Mouse (Mus musculus): Measurements from ENCODE around the gene Cib4.

Cib4 gene

GRCm38 (mm10) chr5:30574367-30574766 lies 28.7 kb upstream of the Cib4 start:
- DNase-seq (ENCODE audit: low read depth, low spot score): peak; percentile 10

DNA sequence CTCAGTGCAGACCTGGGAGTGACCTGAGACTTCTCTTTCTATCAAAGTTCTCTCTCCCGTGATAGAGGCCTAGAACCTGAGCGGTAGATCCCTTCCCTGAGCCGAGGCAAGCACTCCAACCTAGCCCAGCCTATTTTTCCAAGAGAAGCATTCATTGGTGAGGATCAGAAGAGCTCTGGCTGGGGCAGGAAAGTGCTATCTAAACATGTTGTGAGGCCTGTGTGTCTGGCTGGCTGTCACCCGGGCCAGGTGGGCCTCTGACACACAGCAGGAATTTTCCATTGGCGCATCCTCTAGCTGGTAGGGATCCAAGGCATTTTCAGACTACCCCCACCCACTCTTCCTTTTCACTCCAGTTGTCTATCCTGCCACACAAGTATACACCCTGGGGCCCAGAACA lies 26.2 kb upstream of the Cib4 start:
- DNase-seq (ENCODE audit: low read depth, low spot score): no peak

GRCm38 (mm10) chr5:30568479-30568878 lies 22.8 kb upstream of the Cib4 start:
- no peak for DNase-seq (ENCODE audit: low read depth, low spot score)

DNA sequence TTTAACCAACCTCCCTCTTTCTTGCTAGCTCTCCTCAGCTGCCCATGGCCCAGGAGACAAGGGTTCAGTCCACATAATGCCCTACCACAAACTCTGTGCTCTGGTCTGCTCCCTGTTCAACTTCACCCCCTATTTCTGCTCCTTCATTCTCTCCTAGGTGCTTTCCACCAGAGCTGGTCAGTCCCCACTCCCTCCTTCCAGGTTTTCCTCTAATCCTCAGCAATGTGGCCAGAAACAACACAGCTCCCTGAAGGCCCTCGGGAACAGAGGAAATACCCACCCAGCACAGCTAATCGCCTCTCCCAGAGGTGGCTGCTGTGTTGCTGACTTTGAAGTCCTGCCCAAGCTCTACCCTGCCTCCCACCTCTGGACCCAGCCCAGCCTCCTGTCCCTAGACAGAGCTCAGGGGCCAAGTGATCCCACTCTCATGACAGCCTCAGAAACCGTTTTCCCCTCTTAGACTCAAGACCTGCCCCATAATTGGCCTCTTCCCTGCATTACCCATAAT lies 14.4 kb upstream of the Cib4 start:
- DNase-seq (ENCODE audit: low read depth, low spot score): no peak

DNA sequence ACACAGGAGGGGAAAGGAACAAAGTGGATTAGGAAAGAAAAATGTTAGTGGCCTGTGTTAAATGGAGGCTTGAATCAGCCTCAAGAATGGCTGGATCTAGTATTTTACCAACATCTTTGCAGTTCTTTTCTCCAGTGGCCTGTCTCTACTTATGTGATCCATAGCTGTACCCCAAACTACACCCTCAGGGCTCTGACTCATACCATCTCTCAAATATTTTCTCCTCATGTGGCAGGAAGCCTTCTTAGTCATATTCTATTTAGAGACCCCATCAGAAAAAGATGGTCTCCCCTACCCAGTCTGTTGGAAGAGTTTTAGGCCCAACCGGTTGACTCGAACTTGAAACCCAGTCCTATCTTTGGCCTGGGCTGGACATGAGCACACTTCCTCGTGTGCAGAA lies 13.8 kb upstream of the Cib4 start:
- no peak for DNase-seq (ENCODE audit: low read depth, low spot score)

DNA sequence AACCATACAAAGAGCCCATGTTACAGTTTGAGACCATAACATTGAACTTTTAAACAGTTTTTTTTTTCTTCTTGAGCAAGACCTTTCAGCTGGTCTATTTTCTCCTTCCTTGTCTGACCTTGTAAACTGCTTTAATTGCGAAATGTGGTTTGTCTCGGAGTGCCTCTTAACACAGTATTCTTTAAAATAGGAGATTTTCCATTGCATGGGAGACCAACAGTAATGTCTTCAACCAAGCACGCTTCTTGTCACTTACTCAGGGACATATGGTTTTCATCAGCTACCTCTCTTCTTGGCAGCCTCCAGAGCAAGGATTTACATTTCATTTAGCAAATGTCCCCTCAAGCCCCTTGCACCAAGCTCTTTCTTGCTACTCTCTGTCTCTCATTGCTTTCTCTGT lies 10.6 kb upstream of the Cib4 start:
- DNase-seq (ENCODE audit: low read depth, low spot score): no peak

DNA sequence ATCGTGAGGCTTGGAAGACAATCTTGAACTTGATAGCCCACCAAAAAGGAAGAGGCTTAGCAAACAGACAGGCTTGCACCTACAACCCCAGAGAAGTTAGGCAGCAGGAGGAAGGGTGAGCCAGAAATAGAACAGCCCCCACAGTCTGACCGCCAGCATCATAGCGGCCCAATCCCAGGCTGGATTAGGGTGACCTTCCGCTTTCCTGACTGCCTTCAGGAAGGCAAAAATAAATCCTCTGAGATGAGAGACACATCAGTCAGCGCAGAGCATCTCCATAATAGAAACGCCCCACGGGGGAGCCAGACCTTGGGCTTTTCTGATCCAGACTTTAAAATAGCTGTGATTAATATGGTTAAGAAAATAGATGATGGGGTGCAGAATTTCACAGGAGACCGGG lies 9.3 kb upstream of the Cib4 start:
- DNase-seq (ENCODE audit: low read depth, low spot score): no peak

DNA sequence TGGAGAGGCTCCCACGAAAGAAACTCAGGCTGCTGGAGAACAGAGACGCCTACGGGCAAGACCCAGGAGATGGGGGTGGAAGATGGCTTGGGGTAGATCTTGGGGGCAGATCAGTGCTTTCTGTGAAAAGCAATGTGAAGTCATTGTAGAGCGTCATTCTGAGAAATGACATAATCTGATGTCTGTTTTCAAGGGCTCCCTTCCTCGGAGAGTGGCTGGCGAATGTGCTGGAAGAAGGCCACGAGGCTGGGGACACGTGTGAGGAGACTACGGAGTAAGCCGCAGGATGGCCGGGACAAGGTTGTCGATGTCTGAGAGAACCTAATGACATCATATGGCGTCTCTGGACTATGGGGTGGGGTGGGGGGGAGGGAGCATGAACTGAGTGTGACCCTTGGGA lies 8.3 kb upstream of the Cib4 start:
- DNase-seq (ENCODE audit: low read depth, low spot score): no peak

GRCm38 (mm10) chr5:30552006-30552405 lies 6.4 kb upstream of the Cib4 start:
- DNase-seq (ENCODE audit: low read depth, low spot score): no peak

DNA sequence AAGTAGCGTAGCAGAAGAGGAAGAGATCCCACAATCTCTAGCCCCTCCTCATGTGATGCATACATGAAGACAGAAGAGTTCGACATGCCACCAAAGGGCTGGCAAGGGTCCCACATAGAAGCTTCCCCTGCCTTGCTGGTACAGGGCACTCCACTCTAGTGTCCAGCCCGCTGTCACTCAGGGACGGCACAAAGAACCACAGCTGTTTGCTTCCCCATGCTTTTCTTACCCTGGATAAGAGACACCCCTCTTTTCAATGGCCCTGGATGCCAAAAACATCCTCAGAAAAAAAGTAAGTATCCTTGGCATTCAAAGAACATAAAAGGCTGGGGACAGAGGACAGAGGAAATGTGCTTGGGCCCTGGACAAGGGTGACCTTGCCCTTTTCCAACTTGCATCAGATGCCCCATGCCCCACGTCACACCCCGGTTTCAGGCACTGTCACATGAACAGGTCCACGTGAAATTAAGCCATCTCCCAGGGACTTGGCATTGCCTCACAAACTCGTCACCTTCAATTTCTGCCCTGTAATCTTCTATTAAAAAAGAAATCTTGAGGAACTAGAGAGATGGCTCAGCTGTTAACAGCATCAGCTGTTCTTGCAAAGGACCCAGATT lies 5.5 kb upstream of the Cib4 start:
- no peak for DNase-seq (ENCODE audit: low read depth, low spot score)

- no peak for DNase-seq (ENCODE audit: low read depth, low spot score)
These were observed 4.8 kb upstream of the Cib4 start for GRCm38 (mm10) chr5:30550334-30551021.

DNA sequence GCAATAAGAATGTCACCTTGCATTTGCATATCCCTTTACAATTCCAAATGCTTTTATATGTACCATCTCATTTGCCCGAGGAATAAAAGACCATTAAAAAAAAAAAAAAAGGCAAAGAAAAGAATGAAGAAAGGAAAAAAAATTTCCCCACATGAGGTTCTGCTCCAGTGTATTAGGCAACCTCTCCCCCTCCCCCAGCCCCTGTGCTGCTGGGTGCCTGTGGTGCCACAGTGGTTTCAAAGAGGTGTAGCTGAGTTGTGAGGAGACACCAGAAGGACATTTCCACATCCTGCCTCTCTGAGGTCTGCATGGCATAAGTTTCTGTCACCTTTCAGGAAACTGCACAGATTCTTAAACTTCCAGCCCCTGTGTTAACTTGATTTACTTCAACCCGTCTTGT lies 3.0 kb upstream of the Cib4 start:
- DNase-seq (ENCODE audit: low read depth, low spot score): peak; percentile 2

- DNase-seq (ENCODE audit: low read depth, low spot score): no peak
These were observed 9.5 kb downstream of the Cib4 start for GRCm38 (mm10) chr5:30536051-30536570.

GRCm38 (mm10) chr5:30534637-30535036 lies 11.0 kb downstream of the Cib4 start:
- no peak for DNase-seq (ENCODE audit: low read depth, low spot score)

DNA sequence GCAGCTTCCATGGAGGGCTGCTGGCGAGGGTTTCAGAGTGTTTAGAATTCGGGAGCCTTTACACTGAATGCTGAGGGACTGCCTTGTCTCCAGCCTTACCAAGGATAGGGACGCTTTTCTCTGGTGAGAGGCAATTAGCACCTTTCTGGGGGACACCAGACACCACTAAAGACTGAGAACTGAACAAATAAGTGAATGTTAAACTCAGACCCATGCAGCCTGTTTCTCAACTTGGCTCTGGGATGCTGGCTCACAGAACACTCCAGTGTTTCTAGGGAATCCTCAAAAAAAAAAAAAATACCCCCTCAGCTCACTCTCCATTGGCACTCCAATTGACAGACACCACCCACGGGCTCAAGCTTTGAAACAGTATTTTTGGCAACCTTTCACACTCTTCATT lies 16.7 kb downstream of the Cib4 start:
- no peak for DNase-seq (ENCODE audit: low read depth, low spot score)

GRCm38 (mm10) chr5:30527129-30527528 lies 18.5 kb downstream of the Cib4 start:
- DNase-seq (ENCODE audit: low read depth, low spot score): no peak

- peak; percentile 13 for DNase-seq (ENCODE audit: low read depth, low spot score)
These were observed 19.5 kb downstream of the Cib4 start for GRCm38 (mm10) chr5:30525920-30526836.

DNA sequence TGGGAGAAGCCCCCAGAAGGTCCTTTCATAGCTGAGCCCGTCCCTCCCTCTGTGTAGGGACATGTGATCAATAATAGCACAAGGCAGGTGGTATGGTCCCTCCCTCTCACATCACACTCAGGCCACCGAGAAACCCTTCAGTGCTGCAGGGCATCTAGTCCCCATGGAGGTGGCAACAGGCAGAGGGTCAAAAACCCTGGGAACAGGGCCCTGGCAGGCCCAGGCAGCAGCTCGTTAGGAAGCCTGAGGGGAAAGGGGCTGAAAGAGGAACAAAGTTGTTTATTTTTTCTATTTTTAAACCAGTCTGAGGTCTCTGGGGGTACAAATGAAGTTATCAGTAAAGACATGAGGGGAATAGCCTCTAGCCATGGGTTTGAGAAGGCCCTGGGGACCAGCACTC lies 21.4 kb downstream of the Cib4 start:
- DNase-seq (ENCODE audit: low read depth, low spot score): no peak

DNA sequence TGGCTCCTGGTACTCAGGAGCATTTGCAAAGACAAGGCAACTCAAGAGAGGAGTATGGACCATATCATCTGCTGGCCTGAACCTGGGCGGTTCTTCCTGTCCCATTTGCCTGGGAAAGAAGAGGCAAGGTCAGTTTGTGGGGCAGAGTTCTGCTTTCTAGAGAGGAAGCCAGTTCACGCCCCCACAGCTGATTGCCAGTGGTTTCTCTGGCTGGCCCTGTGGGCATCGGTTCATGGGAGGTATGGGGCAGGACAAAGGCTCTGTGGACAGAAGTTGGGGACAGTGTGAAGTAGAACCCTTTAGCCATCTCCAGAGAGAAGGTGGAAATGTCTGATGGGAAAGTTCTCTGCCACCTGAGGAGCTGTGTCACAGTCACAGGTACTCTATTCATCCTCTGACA lies 22.5 kb downstream of the Cib4 start:
- DNase-seq (ENCODE audit: low read depth, low spot score): no peak

DNA sequence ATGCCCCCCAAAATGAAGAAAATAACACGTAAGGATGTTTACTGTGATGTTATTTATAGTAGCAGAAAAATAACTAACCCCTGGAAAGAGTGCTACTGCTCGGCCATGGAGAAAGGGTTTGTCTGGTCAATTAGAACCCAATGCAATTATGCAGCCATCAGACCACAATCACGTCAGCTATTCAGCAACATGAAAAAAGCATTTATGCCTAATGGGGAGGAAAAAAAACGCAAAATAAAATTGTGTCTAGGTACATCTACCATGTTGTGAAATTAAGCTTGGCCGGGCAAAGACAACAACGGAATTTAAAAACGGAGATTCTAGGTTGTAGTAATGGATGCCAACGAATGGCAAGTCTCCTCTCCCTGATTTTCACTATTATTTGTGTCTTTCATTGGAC lies 23.2 kb downstream of the Cib4 start:
- DNase-seq (ENCODE audit: low read depth, low spot score): no peak

DNA sequence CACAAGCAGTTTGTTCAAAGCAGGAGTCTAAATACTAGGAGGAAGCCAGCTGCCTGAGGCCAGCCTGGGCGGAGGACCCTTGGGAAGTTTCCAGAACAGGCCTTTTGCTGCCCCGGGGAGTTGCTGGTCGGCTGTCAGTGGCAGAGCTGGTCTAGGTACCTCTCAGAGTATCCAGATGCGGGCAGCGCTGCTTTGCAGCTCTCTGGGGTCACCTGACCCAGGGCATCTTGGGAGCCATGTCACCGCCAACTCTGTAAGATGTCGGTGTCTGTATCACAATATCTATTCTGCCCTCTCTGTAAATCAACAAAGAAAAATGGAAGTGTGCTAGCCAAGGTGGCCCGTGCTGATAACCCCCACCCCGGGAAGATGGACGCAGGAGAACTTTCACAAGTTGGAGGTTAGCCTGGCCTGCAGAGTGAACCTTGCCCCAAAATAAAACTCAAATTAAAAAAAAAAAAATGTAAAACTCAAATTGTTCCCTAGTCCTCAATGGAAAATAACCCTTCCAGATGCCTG lies 25.4 kb downstream of the Cib4 start:
- DNase-seq (ENCODE audit: low read depth, low spot score): no peak

DNA sequence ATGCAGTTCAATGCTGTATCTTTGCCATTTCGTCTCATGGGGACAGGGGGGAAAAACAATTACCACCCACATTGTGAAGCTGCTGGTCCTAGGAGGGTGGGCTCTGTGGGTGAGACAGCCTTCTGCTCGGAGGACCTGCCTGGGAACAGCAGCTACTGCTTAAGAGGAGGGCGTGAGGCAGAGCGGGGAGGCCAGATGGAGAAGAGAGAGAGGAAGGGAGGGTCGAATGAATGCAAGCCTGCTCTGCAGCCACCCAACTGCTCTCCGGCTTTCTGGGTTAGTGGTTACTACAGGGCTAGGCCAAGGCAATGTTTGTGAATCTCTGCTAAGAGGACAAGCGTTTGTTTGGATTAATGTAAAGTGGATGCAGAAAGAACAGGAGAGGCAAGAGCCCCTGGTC lies 26.1 kb downstream of the Cib4 start:
- no peak for DNase-seq (ENCODE audit: low read depth, low spot score)
